Mouse (Mus musculus) kidney, embryonic 14.5 days (tissue): Measurements from ENCODE around the gene Lrch4. TPM values are rescaled to one million over a fixed set of nuclear protein-coding genes. Genes with fewer than 3 reads are reported as not detected.

Source experiments
- ATAC-seq: fragments of 200-750 bp; cut with Nextera tagmentation; 2 replicates; pipeline ENCODE4 v1.8.0; 2017; ENCODE audit warnings: moderate number of reproducible peaks, mild to moderate bottlenecking, moderate TSS enrichment, moderate library complexity; ENCODE audit not compliant: low FRiP score, low TSS enrichment
- H3K27ac ChIP-seq: fragments of 300-500 bp; sonication (generic); 2 replicates; pipeline ENCODE4 v1.5.1; 2014; ENCODE audit warnings: low read depth, mild to moderate bottlenecking, low read length, moderate library complexity, mixed read lengths
- H3K27me3 ChIP-seq: fragments of 300-500 bp; sonication (generic); 2 replicates; pipeline ENCODE4 v1.6.1; 2014; ENCODE audit warnings: mild to moderate bottlenecking, low read length; ENCODE audit not compliant: control insufficient read depth, insufficient read depth
- H3K36me3 ChIP-seq: fragments of 300-500 bp; sonication (generic); 2 replicates; pipeline ENCODE4 v1.6.1; 2014; ENCODE audit warnings: low read length, mixed read lengths; ENCODE audit not compliant: control insufficient read depth, insufficient read depth
- H3K4me1 ChIP-seq: fragments of 300-500 bp; sonication (generic); 2 replicates; pipeline ENCODE4 v1.6.1; 2014; ENCODE audit warnings: low read length, mixed read lengths; ENCODE audit not compliant: control insufficient read depth, insufficient read depth
- H3K4me2 ChIP-seq: fragments of 300-500 bp; sonication (generic); replicated peaks from 2 replicates; pipeline ENCODE4 v1.6.1; 2014; ENCODE audit warnings: low read depth, mild to moderate bottlenecking, low read length
- H3K4me3 ChIP-seq: fragments of 300-500 bp; sonication (generic); 2 replicates; pipeline ENCODE4 v1.5.1; 2014; ENCODE audit warnings: mild to moderate bottlenecking, low read length
- H3K9ac ChIP-seq: fragments of 300-500 bp; sonication (generic); 2 replicates; pipeline ENCODE4 v1.6.1; 2014; ENCODE audit warnings: low read depth, mild to moderate bottlenecking, low read length, moderate library complexity
- H3K9me3 ChIP-seq: fragments of 300-500 bp; sonication (generic); 2 replicates; pipeline ENCODE4 v1.6.1; 2016; ENCODE audit warnings: low read length; ENCODE audit not compliant: control insufficient read depth
- WGBS: fragments of 180-500 bp; shearing (Covaris S2); extraction: QIAGEN DNeasy Blood & Tissue Kit; methylation state at CpG from one replicate; pipeline ENCODE4 v1.1.7; 2014; 5-methylcytosine and 5-hydroxymethylcytosine counted together
- polyA plus RNA-seq: library from polyadenylated mRNA; unstranded; fragments of >200 nt; fragmentation: Nextera tagmentation; extraction: Ambion mirVana; gene quantifications from 2 replicates; pipeline ENCODE4 v1.2.1, GENCODE M21; 2014

Gene Lrch4
- polyA plus RNA-seq, 1 experiment from 2014 or later: 43.2 TPM

- no peaks in the 10 kb centered on the region for H3K27me3 ChIP-seq
- H3K9ac ChIP-seq: no peak overlapping the region
- H3K36me3 ChIP-seq: peaks cover 20% of the 10 kb centered on the region; the same call in 1 of the 2 replicates
- H3K4me1 ChIP-seq: peaks cover 23% of the 10 kb centered on the region
- no peak overlapping the region for H3K4me2 ChIP-seq
- no peaks in the 10 kb centered on the region for H3K9me3 ChIP-seq
- WGBS: 93% methylated on average over 10 of the region's 10 CpGs
- no peak overlapping the region for H3K27ac ChIP-seq
- ATAC-seq: no peak
- no peak overlapping the region for H3K4me3 ChIP-seq
Observed at GRCm38 (mm10) chr5:137653366-137653765, 24.4 kb downstream of the Lrch4 start.

GRCm38 (mm10) chr5:137654746-137655145, 25.8 kb downstream of the Lrch4 start:
- no peak overlapping the region for H3K4me3 ChIP-seq
- no peak overlapping the region for H3K27ac ChIP-seq
- no peaks in the 10 kb centered on the region for H3K9me3 ChIP-seq
- H3K4me2 ChIP-seq: no peak overlapping the region
- peaks cover 22% of the 10 kb centered on the region; the same call in 1 of the 2 replicates for H3K36me3 ChIP-seq
- no peaks in the 10 kb centered on the region for H3K27me3 ChIP-seq
- peaks cover 10% of the 10 kb centered on the region for H3K4me1 ChIP-seq
- 78% methylated on average over 7 of the region's 7 CpGs for WGBS
- ATAC-seq: no peak
- H3K9ac ChIP-seq: no peak overlapping the region

- Histone ChIP-seq H3K4me3 (no peak overlapping the region), H3K9ac (no peak overlapping the region), H3K4me1 (no peaks in the 10 kb centered on the region), H3K27ac (no peak overlapping the region), H3K9me3 (no peaks in the 10 kb centered on the region), H3K36me3 (peaks cover 17% of the 10 kb centered on the region), H3K27me3 (no peaks in the 10 kb centered on the region), H3K4me2 (no peak overlapping the region)
- no peak for ATAC-seq
- WGBS: 31% methylated on average over 6 of the region's 6 CpGs
Observed at GRCm38 (mm10) chr5:137656977-137657376, 28.1 kb downstream of the Lrch4 start.

- Histone ChIP-seq H3K4me1 (no peaks in the 10 kb centered on the region), H3K36me3 (peaks cover 30% of the 10 kb centered on the region), H3K27ac (no peak overlapping the region), H3K9ac (no peak overlapping the region), H3K4me3 (no peak overlapping the region), H3K9me3 (no peaks in the 10 kb centered on the region), H3K27me3 (no peaks in the 10 kb centered on the region), H3K4me2 (no peak overlapping the region)
- ATAC-seq: no peak
- 89% methylated on average over 6 of the region's 6 CpGs for WGBS
Observed at GRCm38 (mm10) chr5:137660064-137660688, 31.3 kb downstream of the Lrch4 start.

- no peak overlapping the region for H3K27ac ChIP-seq
- H3K4me2 ChIP-seq: no peak overlapping the region
- 77% methylated on average over 9 of the region's 9 CpGs for WGBS
- H3K36me3 ChIP-seq: peaks cover 44% of the 10 kb centered on the region
- H3K9me3 ChIP-seq: no peaks in the 10 kb centered on the region
- no peaks in the 10 kb centered on the region for H3K27me3 ChIP-seq
- H3K9ac ChIP-seq: no peak overlapping the region
- H3K4me1 ChIP-seq: no peaks in the 10 kb centered on the region
- ATAC-seq: no peak
- no peak overlapping the region for H3K4me3 ChIP-seq
Observed at GRCm38 (mm10) chr5:137663057-137663456, 34.1 kb downstream of the Lrch4 start.

GRCm38 (mm10) chr5:137668971-137669370, 40.0 kb downstream of the Lrch4 start:
- Histone ChIP-seq H3K27ac (no peak overlapping the region), H3K4me3 (no peak overlapping the region), H3K36me3 (peaks cover 24% of the 10 kb centered on the region), H3K4me2 (no peak overlapping the region), H3K27me3 (no peaks in the 10 kb centered on the region), H3K9ac (no peak overlapping the region), H3K9me3 (no peaks in the 10 kb centered on the region), H3K4me1 (peaks cover 20% of the 10 kb centered on the region)
- 58% methylated on average over 10 of the region's 10 CpGs for WGBS
- no peak for ATAC-seq

- no peak overlapping the region for H3K4me3 ChIP-seq
- 0 out of 2 replicates have a peak overlapping the region, but pooled peaks have one; percentile 62 for H3K27ac ChIP-seq
- no peak overlapping the region for H3K4me2 ChIP-seq
- peaks cover 20% of the 10 kb centered on the region for H3K4me1 ChIP-seq
- 79% methylated on average over 1 of the region's 1 CpGs for WGBS
- no peaks in the 10 kb centered on the region for H3K9me3 ChIP-seq
- ATAC-seq: no peak
- peaks cover 19% of the 10 kb centered on the region for H3K36me3 ChIP-seq
- no peak overlapping the region for H3K9ac ChIP-seq
- no peaks in the 10 kb centered on the region for H3K27me3 ChIP-seq
Observed at GRCm38 (mm10) chr5:137670240-137670639, 41.3 kb downstream of the Lrch4 start.

- no peak overlapping the region for H3K9ac ChIP-seq
- peak overlapping the region; percentile 69; the same call in 1 of the 2 replicates for H3K27ac ChIP-seq
- ATAC-seq: peak; percentile 63
- no peak overlapping the region for H3K4me3 ChIP-seq
- WGBS: 14% methylated on average over 9 of the region's 9 CpGs
- H3K4me1 ChIP-seq: peaks cover 20% of the 10 kb centered on the region
- no peaks in the 10 kb centered on the region for H3K9me3 ChIP-seq
- peaks cover 12% of the 10 kb centered on the region for H3K36me3 ChIP-seq
- no peaks in the 10 kb centered on the region for H3K27me3 ChIP-seq
- no peak overlapping the region for H3K4me2 ChIP-seq
Observed at GRCm38 (mm10) chr5:137671443-137672240, 42.7 kb downstream of the Lrch4 start.

GRCm38 (mm10) chr5:137672361-137672760, 43.4 kb downstream of the Lrch4 start:
- Histone ChIP-seq H3K9ac (no peak overlapping the region), H3K4me2 (no peak overlapping the region), H3K27me3 (no peaks in the 10 kb centered on the region), H3K4me3 (no peak overlapping the region), H3K9me3 (no peaks in the 10 kb centered on the region), H3K36me3 (peaks cover 5% of the 10 kb centered on the region), H3K27ac (0 out of 2 replicates have a peak overlapping the region, but pooled peaks have one; percentile 69), H3K4me1 (peaks cover 20% of the 10 kb centered on the region)
- 77% methylated on average over 5 of the region's 5 CpGs for WGBS
- ATAC-seq: no peak
